Mouse (Mus musculus): Measurements from ENCODE around the gene Slc25a10. TPM values are rescaled to one million over a fixed set of nuclear protein-coding genes. Genes with fewer than 3 reads are reported as not detected.
A peak's percentile ranks its signal among the peaks of the same experiment; 100 is the strongest.

Gene Slc25a10
- polyA plus RNA-seq, 1 experiment from 2014 or later = 29.7 TPM

- H3K27ac ChIP-seq (ENCODE audit: low read depth, low read length) = peak overlapping the region; percentile 24; the same call in 1 of the 2 replicates
Observed at GRCm38 (mm10) chr11:120467736-120468092, 23.9 kb upstream of the Slc25a10 start.

GRCm38 (mm10) chr11:120472052-120472451 is 19.6 kb upstream of the Slc25a10 start:
- Histone ChIP-seq H3K4me3 (ENCODE audit: low read depth, low read length) (no peak overlapping the region), H3K36me3 (ENCODE audit: control insufficient read depth, insufficient read depth, low read length) (peaks cover 75% of the 10 kb centered on the region), H3K27ac (ENCODE audit: low read depth, low read length) (no peak overlapping the region), H3K27me3 (replicated peaks; ENCODE audit: control insufficient read depth, insufficient read depth, low read length) (no peaks in the 10 kb centered on the region), H3K4me1 (ENCODE audit: control insufficient read depth, insufficient read depth, low read length) (peaks cover 3% of the 10 kb centered on the region; the same call in 1 of the 2 replicates), H3K9ac (ENCODE audit: low read length) (no peak overlapping the region), H3K4me2 (ENCODE audit: low read length) (no peak overlapping the region), H3K9me3 (replicated peaks; ENCODE audit: control insufficient read depth, low read length) (no peaks in the 10 kb centered on the region)
- no peak for DNase-seq (ENCODE audit: low spot score)
- 99% methylated on average over 6 of the region's 6 CpGs for WGBS
- ATAC-seq = no peak

More at GRCm38 (mm10) chr11:120467736-120468092, 23.9 kb upstream of the Slc25a10 start:
- no peaks in the 10 kb centered on the region for H3K27me3 ChIP-seq (replicated peaks; ENCODE audit: control insufficient read depth, insufficient read depth, low read length)
- ATAC-seq (peak; percentile 68), DNase-seq (ENCODE audit: low spot score) (no peak)
- WGBS = 3% methylated on average over 33 of the region's 33 CpGs
- H3K9me3 ChIP-seq (replicated peaks; ENCODE audit: control insufficient read depth, low read length) = no peaks in the 10 kb centered on the region
- peaks cover 58% of the 10 kb centered on the region for H3K36me3 ChIP-seq (ENCODE audit: control insufficient read depth, insufficient read depth, low read length)
- H3K4me1 ChIP-seq (ENCODE audit: control insufficient read depth, insufficient read depth, low read length) = peaks cover 11% of the 10 kb centered on the region
- peak overlapping the region; percentile 90 for H3K4me3 ChIP-seq (ENCODE audit: low read depth, low read length)
- H3K9ac ChIP-seq (ENCODE audit: low read length) = peak overlapping the region; percentile 80
- H3K4me2 ChIP-seq (ENCODE audit: low read length) = peak overlapping the region; percentile 72

- no peaks in the 10 kb centered on the region for H3K9me3 ChIP-seq (replicated peaks; ENCODE audit: control insufficient read depth, low read length)
- H3K9ac ChIP-seq (ENCODE audit: low read length) = peak overlapping the region; percentile 86; the same call in 1 of the 2 replicates
- peaks cover 75% of the 10 kb centered on the region for H3K36me3 ChIP-seq (ENCODE audit: control insufficient read depth, insufficient read depth, low read length)
- no peak for DNase-seq (ENCODE audit: low spot score)
- H3K4me3 ChIP-seq (ENCODE audit: low read depth, low read length) = peak overlapping the region; percentile 97; the same call in 1 of the 2 replicates
- 86% methylated on average over 7 of the region's 7 CpGs for WGBS
- H3K27ac ChIP-seq (ENCODE audit: low read depth, low read length) = peak overlapping the region; percentile 91
- peak overlapping the region; percentile 90; the same call in 1 of the 2 replicates for H3K4me2 ChIP-seq (ENCODE audit: low read length)
- no peak for ATAC-seq
- H3K4me1 ChIP-seq (ENCODE audit: control insufficient read depth, insufficient read depth, low read length) = peaks cover 7% of the 10 kb centered on the region
- no peaks in the 10 kb centered on the region for H3K27me3 ChIP-seq (replicated peaks; ENCODE audit: control insufficient read depth, insufficient read depth, low read length)
Observed at GRCm38 (mm10) chr11:120483448-120483934, 8.1 kb upstream of the Slc25a10 start.

GRCm38 (mm10) chr11:120484265-120484981 is 7.2 kb upstream of the Slc25a10 start, which contains the start of gene Mrpl12:
Gene Mrpl12, plus strand, starts transcription at chr11:120484613.
- WGBS = under 1% methylated on average over 59 of the region's 60 CpGs
- no peaks in the 10 kb centered on the region for H3K9me3 ChIP-seq (replicated peaks; ENCODE audit: control insufficient read depth, low read length)
- peak within 1 kb of the TSS; percentile 86 for H3K9ac ChIP-seq (ENCODE audit: low read length)
- DNase-seq (ENCODE audit: low spot score) = peak; percentile 99
- ATAC-seq = peak; percentile 97
- H3K4me3 ChIP-seq (ENCODE audit: low read depth, low read length) = peak within 1 kb of the TSS; percentile 97
- peak within 1 kb of the TSS; percentile 90 for H3K4me2 ChIP-seq (ENCODE audit: low read length)
- peak within 1 kb of the TSS; percentile 91 for H3K27ac ChIP-seq (ENCODE audit: low read depth, low read length)
- peaks cover 74% of the 10 kb centered on the region for H3K36me3 ChIP-seq (ENCODE audit: control insufficient read depth, insufficient read depth, low read length)
- H3K4me1 ChIP-seq (ENCODE audit: control insufficient read depth, insufficient read depth, low read length) = peaks cover 7% of the 10 kb centered on the region
- no peaks in the 10 kb centered on the region for H3K27me3 ChIP-seq (replicated peaks; ENCODE audit: control insufficient read depth, insufficient read depth, low read length)

- H3K27ac ChIP-seq (ENCODE audit: low read depth, low read length) = peak overlapping the region; percentile 91; the same call in 1 of the 2 replicates
- peaks cover 74% of the 10 kb centered on the region for H3K36me3 ChIP-seq (ENCODE audit: control insufficient read depth, insufficient read depth, low read length)
Observed at GRCm38 (mm10) chr11:120485251-120485650, 6.4 kb upstream of the Slc25a10 start.

GRCm38 (mm10) chr11:120488516-120488915 is 3.1 kb upstream of the Slc25a10 start:
- Histone ChIP-seq H3K9ac (ENCODE audit: low read length) (no peak overlapping the region), H3K27ac (ENCODE audit: low read depth, low read length) (no peak overlapping the region), H3K4me1 (ENCODE audit: control insufficient read depth, insufficient read depth, low read length) (peaks cover 24% of the 10 kb centered on the region), H3K9me3 (replicated peaks; ENCODE audit: control insufficient read depth, low read length) (no peaks in the 10 kb centered on the region), H3K36me3 (ENCODE audit: control insufficient read depth, insufficient read depth, low read length) (peaks cover 42% of the 10 kb centered on the region), H3K27me3 (replicated peaks; ENCODE audit: control insufficient read depth, insufficient read depth, low read length) (no peaks in the 10 kb centered on the region), H3K4me3 (ENCODE audit: low read depth, low read length) (no peak overlapping the region), H3K4me2 (ENCODE audit: low read length) (no peak overlapping the region)
- DNase-seq (ENCODE audit: low spot score) = no peak
- WGBS = 79% methylated on average over 4 of the region's 4 CpGs
- no peak for ATAC-seq

More at GRCm38 (mm10) chr11:120485251-120485650, 6.4 kb upstream of the Slc25a10 start:
- peak overlapping the region; percentile 90 for H3K4me2 ChIP-seq (ENCODE audit: low read length)
- WGBS = 9% methylated on average over 10 of the region's 10 CpGs
- H3K4me1 ChIP-seq (ENCODE audit: control insufficient read depth, insufficient read depth, low read length) = peaks cover 7% of the 10 kb centered on the region
- ATAC-seq = no peak
- peak overlapping the region; percentile 86 for H3K9ac ChIP-seq (ENCODE audit: low read length)
- H3K4me3 ChIP-seq (ENCODE audit: low read depth, low read length) = peak overlapping the region; percentile 97
- no peak for DNase-seq (ENCODE audit: low spot score)
- H3K9me3 ChIP-seq (replicated peaks; ENCODE audit: control insufficient read depth, low read length) = no peaks in the 10 kb centered on the region
- no peaks in the 10 kb centered on the region for H3K27me3 ChIP-seq (replicated peaks; ENCODE audit: control insufficient read depth, insufficient read depth, low read length)

GRCm38 (mm10) chr11:120489054-120489761 is 2.4 kb upstream of the Slc25a10 start:
- Histone ChIP-seq H3K27me3 (replicated peaks; ENCODE audit: control insufficient read depth, insufficient read depth, low read length) (no peaks in the 10 kb centered on the region), H3K27ac (ENCODE audit: low read depth, low read length) (no peak overlapping the region), H3K9ac (ENCODE audit: low read length) (no peak overlapping the region), H3K4me2 (ENCODE audit: low read length) (no peak overlapping the region), H3K36me3 (ENCODE audit: control insufficient read depth, insufficient read depth, low read length) (peaks cover 39% of the 10 kb centered on the region), H3K4me3 (ENCODE audit: low read depth, low read length) (no peak overlapping the region), H3K4me1 (ENCODE audit: control insufficient read depth, insufficient read depth, low read length) (peaks cover 23% of the 10 kb centered on the region), H3K9me3 (replicated peaks; ENCODE audit: control insufficient read depth, low read length) (no peaks in the 10 kb centered on the region)
- WGBS = 58% methylated on average over 4 of the region's 4 CpGs
- DNase-seq (ENCODE audit: low spot score) (peak; percentile 89), ATAC-seq (peak; percentile 21)

GRCm38 (mm10) chr11:120490291-120491046 is 1.2 kb upstream of the Slc25a10 start:
- H3K9me3 ChIP-seq (replicated peaks; ENCODE audit: control insufficient read depth, low read length) = no peaks in the 10 kb centered on the region
- peak overlapping the region; percentile 76 for H3K27ac ChIP-seq (ENCODE audit: low read depth, low read length)
- peak overlapping the region; percentile 80 for H3K9ac ChIP-seq (ENCODE audit: low read length)
- H3K4me1 ChIP-seq (ENCODE audit: control insufficient read depth, insufficient read depth, low read length) = peaks cover 20% of the 10 kb centered on the region
- H3K27me3 ChIP-seq (replicated peaks; ENCODE audit: control insufficient read depth, insufficient read depth, low read length) = no peaks in the 10 kb centered on the region
- DNase-seq (ENCODE audit: low spot score) = peak; percentile 11
- H3K36me3 ChIP-seq (ENCODE audit: control insufficient read depth, insufficient read depth, low read length) = peaks cover 51% of the 10 kb centered on the region
- no peak for ATAC-seq
- H3K4me2 ChIP-seq (ENCODE audit: low read length) = peak overlapping the region; percentile 98; the same call in 1 of the 2 replicates
- H3K4me3 ChIP-seq (ENCODE audit: low read depth, low read length) = peak overlapping the region; percentile 95; the same call in 1 of the 2 replicates
- 36% methylated on average over 4 of the region's 4 CpGs for WGBS
